Mouse (Mus musculus): ENCODE data around the gene Mrpl52.
A peak's percentile ranks its signal among the peaks of the same experiment; 100 is the strongest.

The Mrpl52 gene

GRCm38 (mm10) chr14:54464293-54465005, 37.7 kb downstream of the Mrpl52 start:
- peak; percentile 66 to 72 for DNase-seq (ENCODE audit: low read depth in 2 of 2, low spot score in 2 of 2)

- DNase-seq (ENCODE audit: low read depth in 2 of 2, low spot score in 2 of 2), result no peak
Observed at GRCm38 (mm10) chr14:54471467-54471866, 44.8 kb downstream of the Mrpl52 start.

- no peak for DNase-seq (ENCODE audit: low read depth in 2 of 2, low spot score in 2 of 2)
Observed at GRCm38 (mm10) chr14:54472671-54473070, 46.0 kb downstream of the Mrpl52 start.

- no peak for DNase-seq (ENCODE audit: low read depth in 2 of 2, low spot score in 2 of 2)
Observed at GRCm38 (mm10) chr14:54474744-54475143, 48.0 kb downstream of the Mrpl52 start.

- DNase-seq (ENCODE audit: low read depth in 2 of 2, low spot score in 2 of 2), result no peak
Observed at GRCm38 (mm10) chr14:54475941-54476844, 49.5 kb downstream of the Mrpl52 start, which contains the start of gene Rem2. TSS of gene Rem2 (plus strand) at chr14:54476100.

- DNase-seq (ENCODE audit: low read depth in 2 of 2, low spot score in 2 of 2), result no peak
Observed at GRCm38 (mm10) chr14:54477172-54477909, 50.6 kb downstream of the Mrpl52 start.
